Mouse (Mus musculus) fibroblast of lung, adult 2 months (primary cell): ENCODE measurements around the gene Fam20b.
"Not testable (repeated sequence)": the region's sequence is repeated elsewhere in the genome, so short reads cannot be mapped to it uniquely, and the experiment has no call there.

Source experiments
- DNase-seq: peaks from one replicate; pipeline ENCODE4 v3.0.0-alpha.2; 2011; ENCODE audit warnings: low read depth

Fam20b gene

DNA sequence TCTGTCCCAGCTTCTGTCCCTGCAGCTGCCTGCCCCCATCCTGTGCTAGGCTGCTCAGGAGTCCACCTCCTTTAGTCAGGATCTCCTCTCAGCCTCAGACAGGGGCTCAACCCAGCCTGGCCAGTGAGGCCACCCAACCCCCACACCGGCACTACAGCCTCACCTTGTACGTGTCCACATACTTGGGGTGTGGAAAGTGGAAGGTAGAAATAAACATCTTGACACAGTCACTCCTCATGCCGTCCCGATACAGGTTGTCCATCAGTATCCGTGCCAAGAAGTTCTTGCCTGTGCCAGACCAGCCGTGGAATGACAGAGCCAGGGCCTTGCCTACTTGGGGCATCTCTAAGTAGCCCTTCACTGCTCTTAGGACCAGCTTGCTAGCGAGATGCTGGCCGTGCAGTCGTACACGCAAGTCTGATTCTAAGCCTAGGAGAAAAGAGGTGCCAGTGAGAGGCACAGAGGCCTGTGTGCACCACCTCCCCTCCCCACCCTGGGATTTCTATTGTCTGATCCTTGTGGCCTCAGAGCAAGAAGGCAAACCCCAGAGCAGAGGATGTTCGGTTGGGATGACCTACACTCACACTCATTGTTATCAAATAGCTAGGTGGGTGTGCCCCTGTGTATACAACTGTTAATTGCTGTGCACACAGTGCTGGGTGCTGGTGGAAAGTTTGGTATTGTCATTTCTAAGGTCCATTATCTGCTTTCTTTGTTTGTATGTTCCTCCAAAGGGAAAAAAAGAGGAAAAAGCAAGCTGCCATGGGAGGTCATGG, 49.5 kb downstream of the Fam20b start:
- no peak for DNase-seq

DNA sequence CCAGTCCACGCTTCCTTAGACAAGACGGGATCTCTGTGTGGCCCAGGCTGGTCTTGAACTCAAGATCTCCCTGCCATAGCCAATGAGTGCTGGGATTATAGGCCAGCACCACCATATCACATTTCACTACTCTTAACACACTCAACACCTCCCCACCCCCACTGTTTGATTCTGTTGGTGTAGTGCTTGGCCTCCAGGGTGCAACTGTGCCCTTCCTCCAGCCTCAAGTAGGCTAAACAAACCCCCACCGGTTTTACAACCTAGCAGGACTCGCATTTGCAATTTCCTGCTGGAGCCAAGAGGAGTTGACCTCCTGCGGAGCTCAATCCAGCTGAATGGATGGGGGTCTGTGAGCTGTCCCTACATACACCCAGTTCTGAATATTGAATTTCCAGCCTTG, 50.3 kb downstream of the Fam20b start:
- no peak for DNase-seq

DNA sequence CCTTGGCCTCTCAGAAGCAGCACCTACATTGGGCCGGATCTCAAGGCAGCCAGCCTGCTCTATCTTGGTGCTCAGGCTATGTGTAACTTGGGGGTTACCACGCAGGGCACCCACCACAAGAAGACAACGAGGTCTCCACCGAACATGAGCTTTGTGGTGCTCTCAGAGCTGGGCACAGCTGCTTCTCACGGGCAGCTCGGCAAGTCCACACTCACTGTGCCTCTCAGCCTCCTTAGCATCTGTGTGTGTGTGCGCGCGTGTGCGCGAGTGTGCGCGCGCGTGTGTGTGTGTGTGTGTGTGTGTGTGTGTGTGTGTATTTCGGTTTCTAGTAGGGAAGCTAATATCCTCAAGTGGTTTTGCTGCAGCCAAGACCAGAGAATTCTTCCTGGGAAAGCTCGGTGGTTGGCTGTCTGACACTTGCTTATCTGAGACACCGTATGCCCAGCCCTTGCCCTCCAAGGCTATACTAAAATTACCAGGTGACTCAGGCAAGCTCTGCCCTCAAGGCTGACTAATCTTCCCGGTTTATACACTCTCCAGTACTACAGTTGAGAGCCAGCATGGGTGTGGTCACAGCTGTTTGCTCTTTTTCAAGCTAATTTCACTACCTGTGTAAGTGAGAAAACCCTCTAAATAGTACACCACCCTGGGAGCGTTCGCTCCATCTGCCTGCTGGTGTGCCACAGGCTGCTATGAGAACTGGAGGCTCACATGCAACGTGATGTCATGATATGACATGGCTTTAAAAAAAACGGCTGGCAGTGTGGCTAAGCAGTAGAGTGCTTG, 51.6 kb downstream of the Fam20b start:
- peak; percentile 59 for DNase-seq

DNA sequence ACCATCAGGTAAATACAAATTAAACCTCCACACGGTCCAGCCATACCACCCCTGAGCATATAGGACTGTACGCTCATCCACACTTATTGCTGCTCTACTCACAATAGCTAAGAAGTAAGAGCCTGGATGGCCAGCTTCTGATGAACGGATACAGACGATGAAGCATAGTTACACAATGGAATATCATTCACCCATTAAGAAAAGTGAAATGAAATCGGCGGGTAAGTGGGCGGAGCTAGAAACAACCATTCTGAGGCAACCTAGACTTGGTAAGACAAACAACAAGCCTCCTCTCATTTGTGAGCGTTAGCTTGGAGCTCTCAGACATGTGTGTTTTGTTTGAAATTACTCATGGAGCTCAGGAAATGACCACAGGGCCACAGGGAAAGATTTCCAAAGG, 53.1 kb downstream of the Fam20b start:
- no peak for DNase-seq

DNA sequence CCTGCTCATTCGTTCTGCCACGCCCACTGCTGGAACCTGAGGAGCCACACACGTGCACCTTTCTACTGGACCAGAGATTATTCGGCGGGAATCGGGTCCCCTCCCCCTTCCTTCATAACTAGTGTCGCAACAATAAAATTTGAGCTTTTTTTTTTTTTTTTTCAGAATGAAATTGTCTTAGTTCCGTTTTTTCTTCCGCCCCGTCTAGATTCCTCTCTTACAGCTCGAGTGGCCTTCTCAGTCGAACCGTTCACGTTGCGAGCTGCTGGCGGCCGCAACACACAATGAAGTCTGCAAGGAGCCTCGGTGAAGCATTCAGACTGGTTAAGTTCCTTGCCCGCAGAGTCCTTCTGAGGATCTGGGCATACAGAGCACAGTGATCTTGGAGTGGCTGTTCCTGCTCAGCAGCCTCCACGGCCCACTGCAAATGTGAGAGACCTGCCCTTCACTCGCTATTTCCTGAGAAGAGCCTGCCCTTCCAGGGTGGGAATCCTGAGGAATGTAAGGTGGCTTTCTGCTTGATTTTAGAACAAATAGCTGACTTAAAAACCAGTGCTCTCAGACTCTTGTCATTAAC, 58.1 kb downstream of the Fam20b start:
- DNase-seq = not testable (repeated sequence)

DNA sequence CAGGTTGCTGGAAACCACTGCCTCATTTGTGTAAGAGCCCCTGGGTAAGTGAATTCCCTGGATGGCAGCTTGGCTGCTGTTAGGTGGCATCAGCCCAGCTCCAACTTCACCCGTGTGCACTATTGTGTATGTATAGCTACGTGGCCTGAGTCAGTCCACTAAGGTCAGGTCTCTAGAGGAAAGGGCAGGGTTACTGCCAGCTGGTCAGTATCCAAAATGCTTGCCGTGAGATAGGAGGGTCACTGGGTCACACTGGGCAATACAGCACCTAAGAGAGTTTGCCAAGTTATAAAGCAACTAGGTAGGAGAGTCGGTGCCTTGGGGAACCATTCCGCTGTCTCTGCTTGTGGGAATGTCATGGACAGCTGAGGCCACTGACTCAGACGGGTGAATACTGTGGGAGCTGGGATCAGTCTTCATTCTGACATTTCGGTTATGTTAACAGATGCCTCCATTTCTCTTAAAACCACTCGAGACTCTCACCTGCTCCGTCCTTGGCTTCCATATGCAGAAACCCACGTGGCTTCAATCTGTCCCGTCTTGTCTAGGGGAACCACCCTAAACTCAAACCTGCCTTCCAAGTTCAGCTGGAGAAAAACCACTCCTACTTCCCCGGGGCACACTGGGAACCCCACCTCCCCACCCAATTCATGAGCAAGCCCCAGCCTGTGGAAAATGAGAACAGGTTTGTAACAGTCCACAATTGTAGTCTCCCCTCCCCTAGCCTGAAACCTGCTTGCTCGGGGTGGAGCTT, 58.8 kb downstream of the Fam20b start:
- no peak for DNase-seq

DNA sequence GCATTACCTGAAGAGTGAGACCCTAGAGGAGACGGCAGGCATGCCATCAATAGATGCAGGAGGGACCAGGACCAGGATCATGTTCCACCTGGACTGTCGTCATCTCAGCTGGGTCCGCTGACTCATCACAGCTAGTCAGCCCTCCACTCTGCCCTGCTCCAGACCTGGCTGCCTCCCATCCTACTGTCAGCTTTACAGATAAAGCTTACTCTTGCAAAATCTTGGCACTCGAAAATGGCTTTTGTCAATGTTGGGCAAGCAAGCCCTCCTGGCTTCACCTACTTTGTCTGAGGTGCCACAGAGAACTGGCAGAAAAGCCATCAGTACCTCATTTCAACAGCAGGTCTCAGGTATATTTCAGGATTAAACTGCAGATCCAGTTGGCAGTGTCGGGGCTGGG, 60.2 kb downstream of the Fam20b start:
- DNase-seq = no peak

DNA sequence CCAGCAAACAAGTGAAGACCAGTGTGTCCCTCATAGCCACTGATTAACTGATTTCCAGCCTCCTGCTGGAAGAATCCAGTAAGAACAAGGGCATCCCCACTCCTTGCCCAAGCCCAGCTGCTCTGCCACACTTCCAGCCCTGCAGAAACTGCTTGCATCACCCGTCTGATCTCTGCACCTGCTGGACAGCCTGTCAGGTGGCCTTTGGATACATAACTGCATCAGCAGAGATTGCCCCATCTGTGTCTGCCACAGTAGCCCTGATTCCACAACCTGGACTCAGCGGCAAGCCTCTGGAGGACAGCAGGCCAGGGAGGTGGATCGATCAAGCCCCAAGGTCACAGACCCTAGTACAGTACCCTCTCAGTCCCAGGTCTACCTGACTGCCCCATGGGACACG, 61.4 kb downstream of the Fam20b start:
- DNase-seq = no peak

DNA sequence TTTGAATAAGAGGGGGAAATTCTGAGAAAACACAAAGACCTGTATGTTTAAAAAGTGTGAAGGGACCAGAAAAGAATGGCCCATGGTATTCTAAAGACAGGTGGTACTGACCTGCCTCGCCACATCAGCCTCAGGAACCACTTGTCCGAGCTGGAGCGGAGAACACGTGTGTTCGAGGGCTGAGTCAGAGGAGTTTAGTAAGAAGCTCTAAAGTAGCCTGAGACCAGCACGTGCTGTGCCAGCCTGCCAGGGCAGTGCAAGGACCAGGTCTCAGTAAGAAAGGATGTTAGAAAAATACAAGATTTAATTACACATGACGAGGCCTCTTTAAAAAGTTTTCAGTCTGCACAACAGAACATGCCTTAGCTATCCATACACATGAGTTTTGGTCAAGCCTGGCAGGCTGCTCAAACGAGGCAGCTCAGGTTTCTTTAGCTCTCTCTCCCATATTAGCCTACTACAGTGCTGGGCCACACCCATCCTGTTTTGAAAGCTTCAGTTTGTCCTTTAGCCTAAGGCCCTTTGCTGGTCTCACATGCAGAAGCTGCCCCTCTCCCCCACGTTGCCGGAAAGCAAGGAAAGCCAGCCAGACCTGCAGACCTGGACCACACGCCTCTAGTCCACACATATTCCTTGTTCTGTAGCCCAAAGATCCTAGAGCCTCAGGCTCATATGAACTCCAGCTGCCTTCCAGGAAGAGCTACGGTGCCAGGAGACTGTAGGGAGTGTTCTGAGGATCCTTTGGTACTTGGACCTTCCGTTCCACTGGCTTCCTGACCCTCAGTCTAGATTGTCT, 64.0 kb downstream of the Fam20b start:
- peak; percentile 45 for DNase-seq

DNA sequence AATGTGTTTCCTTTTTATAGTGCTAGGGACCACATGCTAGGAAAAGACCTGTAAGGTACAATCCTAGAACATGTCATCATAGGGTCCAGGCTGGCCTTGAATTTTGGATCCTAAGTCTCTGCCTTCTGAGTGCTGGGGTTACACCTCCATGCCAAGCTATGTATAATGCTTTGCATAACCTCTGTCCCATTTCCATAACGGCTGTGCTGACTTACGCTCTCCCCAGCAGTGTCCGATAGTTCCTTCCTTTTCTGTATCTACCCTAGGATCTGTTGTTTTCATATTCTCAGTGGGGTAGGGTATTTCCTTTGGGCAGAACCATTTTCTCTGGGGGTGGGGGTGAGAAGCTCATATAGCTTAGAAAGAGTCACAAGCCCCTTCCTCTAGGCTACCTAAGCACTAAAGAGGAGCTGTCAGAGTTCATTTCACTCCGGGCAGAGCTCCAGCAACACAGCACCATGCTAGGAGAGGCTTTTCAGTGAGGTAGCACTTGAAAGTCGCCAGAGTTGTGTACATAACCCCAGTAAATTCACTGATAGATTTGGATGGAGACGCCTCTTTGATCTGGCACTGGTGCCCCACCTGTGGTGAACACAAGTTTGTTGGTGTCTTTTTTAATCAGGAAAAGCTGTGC, 66.6 kb downstream of the Fam20b start:
- no peak for DNase-seq

DNA sequence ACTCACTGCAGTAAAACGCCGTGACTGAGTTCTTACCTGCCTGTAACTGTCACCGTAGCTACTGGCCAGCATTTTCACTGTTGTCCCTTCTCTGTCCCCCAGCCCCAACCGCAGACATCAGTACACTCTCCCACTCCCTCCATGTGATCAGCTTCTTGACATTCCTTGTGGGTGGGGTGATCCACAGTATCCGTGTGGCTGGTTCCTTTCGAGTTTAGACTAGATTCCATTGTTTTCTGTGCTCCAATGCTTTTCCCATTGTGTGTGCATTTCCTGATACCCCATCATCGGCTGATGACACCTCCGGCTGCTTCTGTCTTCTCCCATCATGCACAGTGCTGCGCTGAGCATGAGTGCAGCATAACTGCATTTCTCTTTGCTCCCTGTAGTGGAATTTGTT, 68.3 kb downstream of the Fam20b start:
- no peak for DNase-seq

DNA sequence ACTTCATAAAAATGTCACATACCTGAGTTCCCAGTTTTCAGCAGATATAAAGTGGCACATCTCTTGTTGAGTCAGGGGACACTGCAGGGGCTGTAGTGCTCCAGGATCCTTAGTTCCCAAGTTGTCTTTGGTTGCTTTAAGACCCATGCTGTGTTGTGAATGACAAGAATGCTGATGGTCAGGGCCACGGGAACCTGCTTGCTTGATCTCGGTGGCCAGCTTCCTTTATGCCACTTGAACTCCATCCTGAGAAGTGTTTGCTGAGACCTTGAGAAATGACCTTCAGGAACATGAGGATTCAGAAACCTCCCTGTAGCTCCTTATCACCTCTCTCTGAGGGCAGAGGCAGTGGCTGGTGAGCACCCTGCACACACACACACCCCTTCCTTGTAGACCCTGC, 70.2 kb downstream of the Fam20b start:
- no peak for DNase-seq

DNA sequence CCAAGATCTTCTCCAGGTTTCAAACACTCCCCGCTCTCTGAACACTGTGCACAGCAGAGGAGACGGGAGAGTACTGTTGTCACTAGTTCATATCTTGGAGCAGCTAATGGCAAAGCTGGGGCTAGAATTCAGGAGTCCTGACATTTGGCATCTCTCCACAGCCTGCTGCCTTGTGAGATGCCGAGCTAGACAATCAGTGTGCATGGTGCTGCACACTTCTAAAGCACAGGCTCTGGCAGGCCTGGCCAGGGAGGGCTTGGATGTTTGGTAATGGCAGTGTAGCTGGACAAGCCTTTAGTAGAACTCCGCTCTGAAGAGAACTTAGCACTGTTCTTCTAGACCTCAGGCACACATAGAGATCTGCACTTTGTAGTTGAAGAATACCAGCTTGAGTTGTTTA, 72.9 kb downstream of the Fam20b start:
- DNase-seq = no peak

DNA sequence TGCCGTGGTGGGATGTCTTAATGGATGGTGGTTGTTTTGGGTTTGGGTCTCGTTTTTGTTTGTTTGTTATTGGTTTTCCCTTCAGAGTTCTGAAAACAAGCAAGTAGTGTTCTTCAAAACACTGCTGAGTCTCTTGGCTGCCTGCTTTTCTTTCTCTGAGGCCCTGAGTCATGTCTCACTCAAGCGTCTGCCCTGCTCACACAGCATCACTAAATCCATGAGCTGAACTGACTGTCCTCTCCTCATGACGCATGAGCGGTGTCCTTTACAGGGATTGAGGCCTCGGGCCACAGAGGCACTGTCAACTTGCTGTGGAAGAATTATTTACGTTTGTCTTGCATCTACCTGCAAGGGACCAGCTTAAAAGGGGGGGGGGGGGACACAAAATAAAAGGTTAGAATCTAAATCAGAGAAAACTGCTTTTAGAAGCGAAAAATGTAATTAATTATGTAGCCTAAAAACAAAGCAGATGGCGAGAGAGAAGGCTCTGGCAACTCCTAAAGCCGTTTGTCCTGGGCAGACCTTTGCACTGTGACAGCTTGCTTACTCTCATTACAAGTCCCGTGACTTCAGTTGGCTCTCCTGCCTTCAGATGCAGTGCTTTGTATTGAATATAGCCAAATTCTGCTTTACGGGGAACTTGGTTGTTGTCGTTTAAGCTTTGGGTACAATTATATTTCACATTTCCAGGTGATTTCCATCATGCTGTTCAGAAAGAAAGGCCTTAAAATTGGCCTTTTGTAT, 73.9 kb downstream of the Fam20b start:
- DNase-seq = no peak

DNA sequence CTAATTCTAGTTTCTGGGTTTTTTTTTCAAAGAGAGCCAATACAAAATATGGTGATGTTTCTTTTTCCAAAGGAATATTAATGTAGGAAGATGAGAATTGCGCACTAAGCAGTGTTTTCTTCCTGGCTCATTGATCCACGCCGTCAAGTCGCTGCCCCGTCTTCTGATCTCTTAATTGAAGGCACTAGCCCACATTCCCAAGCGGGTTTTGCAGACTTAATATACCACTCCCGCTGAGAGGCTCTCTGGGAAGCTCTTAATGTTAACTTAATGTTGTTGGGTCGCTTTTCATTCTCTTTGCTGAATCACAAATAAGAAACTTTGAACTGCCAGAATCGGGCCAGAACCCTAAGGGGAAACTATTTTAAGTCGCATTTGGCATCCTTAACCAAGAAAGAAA, 74.8 kb downstream of the Fam20b start:
- DNase-seq = no peak

DNA sequence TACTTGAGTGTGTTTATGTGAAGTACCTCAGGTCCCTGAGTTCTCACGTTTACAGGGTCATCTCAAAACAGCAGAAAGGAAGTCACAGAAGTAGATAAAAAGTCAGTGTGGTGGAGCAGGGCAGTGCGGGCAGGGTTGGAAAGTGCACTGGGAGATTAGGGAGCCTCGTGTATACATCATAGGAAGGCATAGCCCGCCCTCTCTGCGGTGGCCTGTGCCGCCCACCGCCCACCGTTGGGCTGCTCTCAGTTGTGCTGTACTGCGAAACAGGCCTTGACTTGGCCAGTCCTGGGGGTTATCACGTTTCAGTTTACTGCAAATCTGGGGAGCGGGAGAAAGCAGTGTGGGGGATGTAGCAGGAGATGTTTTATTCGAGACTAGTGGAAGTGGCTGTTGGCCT, 76.1 kb downstream of the Fam20b start:
- no peak for DNase-seq

DNA sequence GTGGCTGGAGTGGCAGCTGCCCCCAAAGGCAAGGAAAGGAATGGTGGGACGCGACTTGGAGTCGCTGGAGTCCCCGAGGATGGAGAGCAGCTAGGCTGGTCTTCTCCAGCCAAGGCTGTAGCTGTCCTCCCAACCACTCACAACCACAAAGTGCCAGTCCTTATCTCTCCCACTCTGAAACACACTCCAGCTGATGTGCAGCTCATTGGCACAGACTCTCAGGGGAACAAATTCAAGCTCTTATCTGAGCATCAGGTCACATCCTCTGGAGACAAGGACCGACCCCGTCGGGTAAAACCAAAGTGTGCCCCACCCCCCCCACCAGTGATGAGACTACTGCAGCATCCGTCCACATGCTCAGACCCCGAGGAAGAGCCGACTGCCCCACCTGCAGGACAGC, 77.1 kb downstream of the Fam20b start:
- DNase-seq = no peak

DNA sequence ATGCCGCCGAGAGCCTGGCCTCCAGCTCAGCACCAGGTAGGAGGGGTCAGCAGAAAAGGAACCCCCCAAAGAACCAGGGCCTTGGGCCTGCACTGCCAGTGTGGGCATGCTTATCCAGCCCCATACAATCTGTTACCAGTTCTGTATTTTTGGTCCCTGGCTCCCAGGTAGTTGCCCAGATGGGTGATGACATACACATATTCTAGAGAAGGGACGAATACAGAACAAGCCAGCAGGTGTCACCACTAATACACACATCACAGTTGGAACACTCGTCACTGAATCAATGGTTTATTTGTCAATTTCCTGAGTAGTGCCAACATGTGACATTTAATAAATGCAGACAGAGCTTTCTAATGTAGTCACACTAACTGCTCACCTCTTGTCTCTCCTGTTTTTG, 78.3 kb downstream of the Fam20b start:
- no peak for DNase-seq

DNA sequence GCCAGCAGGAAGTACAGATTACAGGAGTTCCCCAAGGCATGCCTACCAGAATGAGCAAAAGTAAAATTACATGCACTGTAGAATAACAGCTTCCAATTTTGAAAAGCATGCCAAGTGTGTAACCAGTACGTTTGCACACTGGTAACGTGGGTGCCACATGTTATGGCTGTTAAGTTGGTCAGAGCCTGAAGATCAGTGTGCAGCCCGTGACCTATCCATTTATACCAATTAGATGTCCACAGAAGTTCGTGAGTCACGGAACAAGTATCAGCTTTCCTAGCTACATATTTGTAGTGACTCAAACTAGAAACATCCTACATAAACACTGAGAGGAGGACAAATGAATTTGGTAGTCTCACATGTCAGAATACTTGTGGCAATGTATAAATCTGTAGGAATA, 79.4 kb downstream of the Fam20b start:
- DNase-seq = no peak

DNA sequence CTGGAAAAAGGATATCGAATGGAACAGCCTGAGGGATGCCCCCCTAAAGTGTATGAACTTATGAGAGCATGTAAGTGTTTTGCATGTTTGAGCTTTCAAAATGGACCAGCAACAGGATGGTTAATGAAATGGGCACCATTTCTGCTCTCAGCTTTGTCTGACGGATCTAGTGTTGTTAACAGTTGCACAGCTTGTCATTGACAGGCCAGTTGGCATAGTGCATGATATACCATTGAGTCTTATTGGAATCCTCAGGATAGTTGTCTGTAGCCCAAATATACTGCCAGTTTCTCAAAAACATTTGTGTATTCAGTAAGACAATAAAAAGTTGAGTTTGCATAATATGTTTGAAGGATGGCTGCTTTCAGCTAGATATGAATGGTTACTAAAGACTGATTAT, 83.7 kb downstream of the Fam20b start:
- no peak for DNase-seq

DNA sequence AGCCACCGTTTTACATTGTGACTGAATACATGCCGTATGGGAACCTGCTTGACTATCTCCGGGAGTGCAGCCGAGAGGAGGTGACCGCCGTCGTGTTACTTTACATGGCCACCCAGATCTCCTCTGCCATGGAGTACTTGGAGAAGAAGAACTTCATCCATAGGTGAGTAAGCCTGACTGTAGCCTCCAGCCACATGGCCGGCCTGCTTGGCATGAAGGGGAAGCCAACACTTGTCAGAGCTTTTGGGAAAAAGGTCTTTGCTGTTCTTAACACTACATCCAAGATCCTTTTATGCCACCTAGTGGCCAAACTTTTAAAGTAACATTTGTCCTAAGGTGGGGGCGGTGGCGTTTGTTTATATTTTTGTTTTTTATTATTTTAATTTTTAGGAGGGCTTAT, 85.8 kb downstream of the Fam20b start:
- no peak for DNase-seq
